Mouse (Mus musculus) lung, embryonic 15.5 days (tissue): ENCODE data around the gene Akap2. TPM values are rescaled to one million over a fixed set of nuclear protein-coding genes. Genes with fewer than 3 reads are reported as not detected.
A peak's percentile ranks its signal among the peaks of the same experiment; 100 is the strongest.

Experiments used
- ATAC-seq: fragments of 200-750 bp; cut with Nextera tagmentation; 2 replicates; pipeline ENCODE4 v1.8.0; 2017; ENCODE audit warnings: moderate number of reproducible peaks, borderline replicate concordance; ENCODE audit not compliant: low FRiP score, low TSS enrichment; ENCODE audit errors: extremely low read depth
- H3K27ac ChIP-seq: fragments of 300-500 bp; sonication (generic); 2 replicates; pipeline ENCODE4 v1.5.1; 2015; ENCODE audit warnings: moderate library complexity, mild to moderate bottlenecking, inconsistent platforms
- H3K27me3 ChIP-seq: fragments of 300-500 bp; sonication (generic); 2 replicates; pipeline ENCODE4 v1.6.1; 2015; ENCODE audit warnings: inconsistent platforms
- H3K36me3 ChIP-seq: fragments of 300-500 bp; sonication (generic); 2 replicates; pipeline ENCODE4 v1.6.1; 2015; ENCODE audit warnings: inconsistent platforms
- H3K4me1 ChIP-seq: fragments of 300-500 bp; sonication (generic); 2 replicates; pipeline ENCODE4 v1.6.1; 2015; ENCODE audit warnings: inconsistent platforms
- H3K4me2 ChIP-seq: fragments of 300-500 bp; sonication (generic); 2 replicates; pipeline ENCODE4 v1.6.1; 2015; ENCODE audit warnings: inconsistent platforms, mild to moderate bottlenecking, moderate library complexity
- H3K4me3 ChIP-seq: fragments of 300-500 bp; sonication (generic); 2 replicates; pipeline ENCODE4 v1.5.1; 2015; ENCODE audit warnings: mild to moderate bottlenecking, inconsistent platforms
- H3K9ac ChIP-seq: fragments of 300-500 bp; sonication (generic); 2 replicates; pipeline ENCODE4 v1.6.1; 2015; ENCODE audit warnings: inconsistent platforms
- H3K9me3 ChIP-seq: fragments of 300-500 bp; sonication (generic); 2 replicates; pipeline ENCODE4 v1.6.1; 2016; ENCODE audit warnings: inconsistent platforms
- WGBS: fragments of 180-500 bp; shearing (Covaris S2); methylation state at CpG from one replicate; pipeline ENCODE4 v1.1.7; 2015; 5-methylcytosine and 5-hydroxymethylcytosine counted together
- polyA plus RNA-seq: library from polyadenylated mRNA; unstranded; fragments of >200 nt; fragmentation: Nextera tagmentation; extraction: Ambion mirVana; gene quantifications from 2 replicates; pipeline ENCODE4 v1.2.1, GENCODE M21; 2015

Gene Akap2
- polyA plus RNA-seq, 1 experiment from 2014 or later: 47.0 TPM

DNA sequence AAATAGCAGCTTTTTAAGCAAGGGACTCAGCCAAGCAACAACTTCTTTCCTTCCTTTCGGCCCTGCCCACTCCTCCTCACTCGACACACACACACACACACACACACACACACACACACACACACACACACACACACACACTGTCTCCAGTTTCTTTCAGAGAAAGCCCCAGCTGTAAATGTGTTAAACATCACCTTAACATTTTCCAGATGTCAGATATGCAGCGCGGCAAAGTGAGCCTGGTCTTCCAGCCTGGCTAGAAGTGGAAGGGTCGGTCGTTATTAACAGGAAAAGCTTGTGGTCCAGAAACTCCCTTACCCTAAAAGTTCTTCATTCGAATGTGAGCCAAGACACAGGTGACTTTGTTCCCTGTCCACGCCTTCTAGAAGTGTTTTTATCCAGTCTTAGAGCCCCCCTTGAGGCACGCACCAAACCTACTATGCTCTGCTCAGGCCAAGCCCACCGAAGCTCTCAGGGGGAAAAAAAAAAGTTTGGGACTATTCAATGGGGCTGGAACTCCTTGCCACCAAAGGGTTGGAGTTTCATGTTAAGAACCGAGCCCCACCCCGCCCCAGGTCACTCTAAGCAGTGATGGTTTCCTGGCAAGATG, 129.0 kb downstream of the Akap2 start:
- Histone ChIP-seq H3K4me2 (peak overlapping the region; percentile 66), H3K27me3 (no peaks in the 10 kb centered on the region), H3K36me3 (peaks cover 4% of the 10 kb centered on the region; the same call in 1 of the 2 replicates), H3K27ac (peak overlapping the region; percentile 93), H3K9me3 (no peaks in the 10 kb centered on the region), H3K4me3 (peak overlapping the region; percentile 44), H3K4me1 (peaks cover 64% of the 10 kb centered on the region), H3K9ac (peak overlapping the region; percentile 54)
- no peak for ATAC-seq
- WGBS: 5% methylated on average over 12 of the region's 12 CpGs

DNA sequence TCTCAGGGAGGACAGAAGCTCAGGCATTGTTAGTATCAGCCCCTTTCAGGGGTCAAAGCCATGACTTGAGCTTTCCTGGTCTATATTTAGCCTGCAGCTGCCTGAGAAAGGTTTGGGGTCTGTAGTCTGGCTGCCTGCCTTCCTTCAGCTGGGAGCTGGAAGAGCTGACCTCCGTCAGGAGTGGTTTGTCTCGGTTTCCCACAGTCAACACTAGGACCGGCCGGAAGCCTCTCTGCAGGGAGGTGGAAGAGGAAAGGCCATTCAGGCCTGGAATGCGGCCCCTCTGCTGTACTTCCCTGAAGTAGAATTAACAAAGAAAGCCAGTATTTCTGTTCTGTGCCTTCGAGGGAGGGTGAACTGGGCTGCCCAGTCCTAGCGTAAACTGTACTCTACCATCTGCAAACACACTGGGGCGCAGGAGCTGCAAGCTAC, 129.6 kb downstream of the Akap2 start:
- H3K36me3 ChIP-seq: peaks cover 4% of the 10 kb centered on the region; the same call in 1 of the 2 replicates
- H3K9me3 ChIP-seq: no peaks in the 10 kb centered on the region
- no peaks in the 10 kb centered on the region for H3K27me3 ChIP-seq
- 10% methylated on average over 8 of the region's 8 CpGs for WGBS
- peaks cover 67% of the 10 kb centered on the region for H3K4me1 ChIP-seq
- H3K9ac ChIP-seq: peak overlapping the region; percentile 25; the same call in 1 of the 2 replicates
- H3K4me3 ChIP-seq: peak overlapping the region; percentile 44
- peak overlapping the region; percentile 66 for H3K4me2 ChIP-seq
- ATAC-seq: peak; percentile 46
- peak overlapping the region; percentile 93 for H3K27ac ChIP-seq

DNA sequence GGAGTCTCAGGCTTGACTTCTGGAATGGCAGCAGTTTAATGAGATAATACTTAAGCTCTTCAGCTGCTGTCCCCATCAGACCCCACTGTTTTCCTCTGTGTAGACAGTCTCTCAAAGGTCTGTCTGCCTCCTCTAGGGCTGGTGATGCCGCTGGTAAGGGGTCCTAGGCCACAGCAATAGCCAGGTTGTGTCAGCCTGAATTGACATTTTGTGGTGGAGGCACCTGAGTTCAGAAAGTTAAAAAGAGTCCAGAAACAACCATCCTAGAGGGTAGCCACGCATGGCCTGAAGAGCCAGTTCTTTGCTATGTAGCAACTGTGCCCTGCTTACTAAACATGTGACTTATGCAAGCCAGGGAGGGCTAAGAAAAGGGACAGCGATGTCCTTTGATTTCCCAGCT, 130.2 kb downstream of the Akap2 start:
- H3K9ac ChIP-seq: 0 out of 2 replicates have a peak overlapping the region, but pooled peaks have one; percentile 25
- no peak for ATAC-seq
- no peaks in the 10 kb centered on the region for H3K9me3 ChIP-seq
- no peaks in the 10 kb centered on the region for H3K27me3 ChIP-seq
- H3K4me2 ChIP-seq: peak overlapping the region; percentile 66
- H3K27ac ChIP-seq: peak overlapping the region; percentile 93
- 72% methylated on average over 3 of the region's 3 CpGs for WGBS
- peaks cover 67% of the 10 kb centered on the region for H3K4me1 ChIP-seq
- H3K36me3 ChIP-seq: peaks cover 4% of the 10 kb centered on the region; the same call in 1 of the 2 replicates
- H3K4me3 ChIP-seq: peak overlapping the region; percentile 44; the same call in 1 of the 2 replicates

DNA sequence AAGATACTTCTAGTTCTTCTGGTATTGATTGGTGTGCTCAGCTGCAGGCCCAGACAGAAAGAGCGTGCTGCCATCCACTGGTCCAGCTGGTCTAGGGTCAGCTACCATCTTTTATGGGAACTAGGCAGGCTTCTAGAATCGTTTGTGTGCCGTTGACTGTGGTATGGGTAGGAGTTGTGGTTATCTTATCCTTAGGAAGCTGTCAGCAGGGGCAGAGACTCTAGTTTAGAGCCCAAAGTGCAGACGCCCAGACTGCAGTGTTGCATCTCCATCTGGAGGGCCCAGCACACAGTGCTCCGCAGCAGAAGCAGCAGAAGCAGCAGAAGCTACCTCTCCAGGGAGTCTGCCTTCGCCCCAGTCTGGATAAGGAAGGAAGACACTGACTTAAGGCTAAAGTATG, 132.0 kb downstream of the Akap2 start:
- no peaks in the 10 kb centered on the region for H3K27me3 ChIP-seq
- no peaks in the 10 kb centered on the region for H3K9me3 ChIP-seq
- no peak overlapping the region for H3K9ac ChIP-seq
- ATAC-seq: no peak
- peaks cover 6% of the 10 kb centered on the region; the same call in 1 of the 2 replicates for H3K36me3 ChIP-seq
- H3K4me3 ChIP-seq: no peak overlapping the region
- peaks cover 66% of the 10 kb centered on the region for H3K4me1 ChIP-seq
- H3K4me2 ChIP-seq: no peak overlapping the region
- 73% methylated on average over 6 of the region's 6 CpGs for WGBS
- H3K27ac ChIP-seq: no peak overlapping the region

DNA sequence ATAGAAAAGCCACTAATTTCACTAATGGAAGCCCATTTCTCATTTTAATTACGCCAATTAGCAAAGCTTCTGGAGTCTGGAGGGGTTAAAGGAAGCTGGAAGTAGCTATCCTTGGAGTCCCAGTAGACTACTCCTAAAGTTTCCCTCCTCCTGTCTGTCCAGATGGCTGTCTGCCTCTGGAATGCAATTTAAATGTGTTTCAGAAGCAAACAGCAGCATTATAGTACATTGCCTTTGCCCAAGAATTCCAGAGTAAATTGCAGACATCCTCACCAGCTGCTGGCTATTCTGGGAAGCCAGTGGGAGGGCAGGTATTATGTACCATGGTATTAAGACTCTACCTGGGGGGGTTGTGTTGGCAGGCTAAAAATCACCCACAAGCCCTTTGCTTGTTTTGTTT, 134.3 kb downstream of the Akap2 start:
- Histone ChIP-seq H3K36me3 (peaks cover 29% of the 10 kb centered on the region), H3K9ac (no peak overlapping the region), H3K4me2 (no peak overlapping the region), H3K4me1 (peaks cover 49% of the 10 kb centered on the region), H3K27ac (0 out of 2 replicates have a peak overlapping the region, but pooled peaks have one; percentile 37), H3K4me3 (no peak overlapping the region), H3K27me3 (no peaks in the 10 kb centered on the region), H3K9me3 (no peaks in the 10 kb centered on the region; the same call in 1 of the 2 replicates)
- ATAC-seq: no peak
- 83% methylated on average over 1 of the region's 1 CpGs for WGBS

DNA sequence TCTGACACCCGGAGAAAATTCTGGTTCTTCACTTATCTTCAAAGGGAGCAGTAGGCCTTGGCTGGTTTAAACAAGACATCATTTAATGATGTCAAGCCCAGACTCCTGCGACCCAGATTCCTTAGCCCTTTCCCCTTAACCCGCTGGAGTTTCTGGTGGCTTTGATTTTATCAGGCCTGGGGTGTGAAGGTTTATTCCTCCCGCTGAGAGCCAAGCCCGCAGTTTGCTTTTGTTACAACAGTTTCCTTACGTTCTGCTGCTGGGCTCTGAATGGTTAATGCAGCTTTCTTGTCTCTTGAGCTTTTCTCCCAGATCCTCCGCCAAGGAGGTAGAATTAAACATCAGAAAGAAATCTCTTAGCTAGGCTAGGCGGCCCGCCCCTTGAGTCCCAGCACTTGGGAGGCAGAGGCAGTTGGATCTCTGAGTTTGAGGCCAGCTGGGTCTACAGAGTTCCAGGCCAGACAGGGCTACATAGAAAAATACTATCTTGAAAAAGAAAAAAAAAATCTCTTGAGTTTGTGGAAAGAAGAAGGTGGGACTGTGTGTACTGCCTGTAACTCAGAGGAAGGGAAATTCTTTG, 135.1 kb downstream of the Akap2 start:
- H3K27me3 ChIP-seq: no peaks in the 10 kb centered on the region
- WGBS: 20% methylated on average over 9 of the region's 9 CpGs

DNA sequence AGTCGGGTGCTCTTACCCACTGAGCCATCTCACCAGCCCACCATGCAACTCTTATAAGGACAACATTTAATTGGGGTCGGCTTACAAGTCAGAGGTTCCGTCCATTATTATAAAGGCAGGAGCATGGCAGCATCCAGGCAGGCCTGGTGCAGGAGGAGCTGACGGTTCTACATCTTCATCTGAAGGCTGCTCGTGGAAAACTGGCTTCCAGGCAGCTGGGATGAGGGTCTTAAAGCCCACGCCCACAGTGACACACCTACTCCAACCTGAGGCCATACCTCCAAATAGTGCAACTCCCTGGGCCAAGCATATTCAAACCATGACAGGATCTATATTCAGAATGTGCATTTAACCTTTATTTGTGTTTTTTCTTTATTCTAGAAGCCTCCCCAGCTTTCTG, 136.7 kb downstream of the Akap2 start:
- Histone ChIP-seq H3K4me1 (peaks cover 27% of the 10 kb centered on the region), H3K9me3 (no peaks in the 10 kb centered on the region; the same call in 1 of the 2 replicates), H3K27me3 (no peaks in the 10 kb centered on the region), H3K9ac (no peak overlapping the region), H3K36me3 (peaks cover 45% of the 10 kb centered on the region), H3K4me2 (no peak overlapping the region), H3K27ac (no peak overlapping the region), H3K4me3 (no peak overlapping the region)
- ATAC-seq: no peak
- WGBS: 88% methylated on average over 6 of the region's 6 CpGs

More for the DNA sequence above, 135.1 kb downstream of the Akap2 start:
- ATAC-seq: no peak
- Histone ChIP-seq H3K4me3 (no peak overlapping the region), H3K36me3 (peaks cover 37% of the 10 kb centered on the region), H3K9me3 (no peaks in the 10 kb centered on the region; the same call in 1 of the 2 replicates), H3K27ac (0 out of 2 replicates have a peak overlapping the region, but pooled peaks have one; percentile 37), H3K4me1 (peaks cover 41% of the 10 kb centered on the region), H3K4me2 (no peak overlapping the region), H3K9ac (no peak overlapping the region)

DNA sequence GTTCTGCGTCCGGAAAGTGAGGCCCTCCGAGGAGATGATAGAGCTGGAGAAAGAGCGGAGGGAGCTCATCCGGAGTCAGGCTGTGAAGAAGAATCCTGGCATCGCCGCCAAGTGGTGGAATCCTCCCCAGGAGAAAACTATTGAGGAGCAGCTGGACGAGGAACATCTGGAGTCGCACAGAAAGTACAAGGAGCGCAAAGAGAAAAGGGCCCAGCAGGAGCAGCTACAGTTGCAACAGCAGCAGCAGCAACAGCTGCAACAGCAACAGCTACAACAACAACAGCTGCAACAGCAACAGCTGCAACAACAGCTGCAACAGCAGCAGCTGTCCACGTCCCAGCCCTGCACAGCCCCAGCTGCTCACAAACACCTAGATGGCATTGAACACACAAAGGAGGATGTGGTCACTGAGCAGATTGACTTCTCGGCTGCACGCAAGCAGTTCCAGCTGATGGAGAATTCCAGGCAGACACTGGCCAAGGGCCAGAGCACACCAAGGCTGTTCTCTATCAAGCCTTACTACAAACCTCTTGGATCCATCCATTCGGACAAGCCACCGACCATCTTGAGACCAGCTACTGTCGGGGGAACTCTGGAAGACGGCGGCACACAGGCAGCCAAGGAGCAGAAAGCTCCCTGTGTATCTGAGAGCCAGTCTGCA, 138.0 kb downstream of the Akap2 start:
- H3K4me1 ChIP-seq: peaks cover 32% of the 10 kb centered on the region
- peak; percentile 79; the same call in 1 of the 2 replicates for ATAC-seq
- no peak overlapping the region for H3K4me3 ChIP-seq
- no peaks in the 10 kb centered on the region; the same call in 1 of the 2 replicates for H3K9me3 ChIP-seq
- no peak overlapping the region for H3K9ac ChIP-seq
- no peak overlapping the region for H3K4me2 ChIP-seq
- H3K27ac ChIP-seq: peak overlapping the region; percentile 38; the same call in 1 of the 2 replicates
- H3K27me3 ChIP-seq: no peaks in the 10 kb centered on the region
- WGBS: 58% methylated on average over 18 of the region's 18 CpGs
- H3K36me3 ChIP-seq: peaks cover 47% of the 10 kb centered on the region

DNA sequence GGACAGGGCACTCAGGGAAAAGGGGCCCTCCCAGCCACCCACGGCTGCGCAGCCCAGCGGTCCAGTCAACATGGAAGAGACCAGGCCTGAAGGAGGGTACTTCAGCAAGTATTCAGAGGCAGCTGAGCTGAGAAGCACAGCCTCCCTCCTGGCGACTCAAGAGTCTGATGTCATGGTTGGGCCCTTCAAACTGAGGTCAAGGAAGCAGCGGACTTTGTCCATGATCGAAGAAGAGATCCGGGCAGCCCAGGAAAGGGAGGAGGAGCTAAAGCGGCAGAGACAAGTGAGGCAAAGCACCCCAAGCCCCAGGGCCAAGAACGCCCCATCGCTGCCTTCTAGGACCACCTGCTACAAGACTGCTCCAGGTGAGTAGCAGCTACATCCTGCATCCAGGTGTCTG, 139.2 kb downstream of the Akap2 start:
- H3K27ac ChIP-seq: no peak overlapping the region
- no peaks in the 10 kb centered on the region; the same call in 1 of the 2 replicates for H3K9me3 ChIP-seq
- no peak overlapping the region for H3K4me3 ChIP-seq
- ATAC-seq: no peak
- peaks cover 51% of the 10 kb centered on the region for H3K36me3 ChIP-seq
- WGBS: 88% methylated on average over 10 of the region's 10 CpGs
- H3K27me3 ChIP-seq: no peaks in the 10 kb centered on the region
- peaks cover 38% of the 10 kb centered on the region for H3K4me1 ChIP-seq
- no peak overlapping the region for H3K4me2 ChIP-seq
- H3K9ac ChIP-seq: no peak overlapping the region

DNA sequence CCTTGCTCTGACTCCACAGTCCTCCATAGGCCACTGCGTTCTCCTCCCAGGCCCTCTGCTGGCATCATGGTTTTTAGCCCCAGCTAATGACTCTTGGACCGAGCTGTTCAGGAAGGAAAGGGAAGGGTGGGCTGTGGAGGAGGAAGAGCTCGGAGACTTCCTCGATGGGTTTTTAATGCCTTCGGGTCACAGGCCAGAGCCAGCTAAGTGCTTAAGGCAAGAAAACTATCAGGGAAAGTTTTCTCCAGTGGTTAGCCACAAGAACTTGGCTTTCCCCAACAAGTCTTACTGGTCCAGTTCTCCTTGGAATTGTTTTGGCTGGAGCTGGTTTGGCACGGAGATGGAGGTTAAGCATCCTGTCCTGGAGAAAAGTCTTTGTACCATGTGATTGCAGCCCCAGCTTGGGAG, 142.8 kb downstream of the Akap2 start:
- H3K9me3 ChIP-seq: no peaks in the 10 kb centered on the region; the same call in 1 of the 2 replicates
- peaks cover 31% of the 10 kb centered on the region for H3K4me1 ChIP-seq
- no peak for ATAC-seq
- H3K4me2 ChIP-seq: no peak overlapping the region
- no peak overlapping the region for H3K27ac ChIP-seq
- no peak overlapping the region for H3K9ac ChIP-seq
- no peaks in the 10 kb centered on the region for H3K27me3 ChIP-seq
- no peak overlapping the region for H3K4me3 ChIP-seq
- H3K36me3 ChIP-seq: peaks cover 42% of the 10 kb centered on the region
- 67% methylated on average over 6 of the region's 6 CpGs for WGBS

DNA sequence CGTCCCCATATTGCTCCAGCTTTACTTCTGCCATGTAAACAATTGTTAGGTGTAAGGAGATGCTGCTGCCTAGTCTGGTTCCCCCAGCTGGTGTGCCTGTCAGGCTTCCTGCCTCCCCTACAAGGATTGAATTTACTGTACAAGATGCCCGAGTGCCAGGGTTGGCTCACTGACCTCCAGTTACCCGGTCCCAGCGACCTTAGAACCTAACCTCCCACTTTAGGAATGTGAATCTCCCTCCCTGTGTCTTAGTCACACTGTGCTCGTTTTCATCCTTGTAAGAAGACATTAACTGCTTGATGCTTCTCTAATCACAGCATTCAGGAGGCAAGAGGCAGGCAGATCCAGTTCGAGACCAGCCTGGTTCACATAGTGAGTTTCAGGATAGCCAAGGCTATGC, 143.7 kb downstream of the Akap2 start:
- no peak overlapping the region for H3K4me2 ChIP-seq
- WGBS: 54% methylated on average over 6 of the region's 6 CpGs
- H3K4me1 ChIP-seq: peaks cover 36% of the 10 kb centered on the region
- peaks cover 32% of the 10 kb centered on the region for H3K36me3 ChIP-seq
- ATAC-seq: no peak
- no peaks in the 10 kb centered on the region; the same call in 1 of the 2 replicates for H3K9me3 ChIP-seq
- no peaks in the 10 kb centered on the region for H3K27me3 ChIP-seq
- no peak overlapping the region for H3K4me3 ChIP-seq
- H3K9ac ChIP-seq: no peak overlapping the region
- no peak overlapping the region for H3K27ac ChIP-seq
